Mouse (Mus musculus): ENCODE data around the gene Alpl. TPM values are rescaled to one million over a fixed set of nuclear protein-coding genes. Genes with fewer than 3 reads are reported as not detected.

Alpl gene
- polyA plus RNA-seq, 1 experiment from 2014 or later: 2.5 TPM

- Histone ChIP-seq H3K4me2 (replicated peaks; ENCODE audit: low read depth) (no peak overlapping the region), H3K27me3 (ENCODE audit: control insufficient read depth, insufficient read depth, low read length) (no peaks in the 10 kb centered on the region), H3K9ac (ENCODE audit: low read length) (no peak overlapping the region), H3K27ac (replicated peaks) (no peak overlapping the region), H3K9me3 (ENCODE audit: control insufficient read depth, low read length) (no peaks in the 10 kb centered on the region), H3K4me3 (ENCODE audit: low read depth, low read length) (no peak overlapping the region), H3K4me1 (replicated peaks; ENCODE audit: control insufficient read depth, insufficient read depth) (no peaks in the 10 kb centered on the region; the same call in 1 of the 2 replicates), H3K36me3 (ENCODE audit: control insufficient read depth, insufficient read depth, low read length) (no peaks in the 10 kb centered on the region)
- DNase-seq (ENCODE audit: low spot score) (no peak), ATAC-seq (ENCODE audit: low FRiP score, low TSS enrichment) (no peak; the same call in 1 of the 2 replicates)
- WGBS: 59% methylated on average over 4 of the region's 4 CpGs
- TF ChIP-seq EP300 (optimal IDR thresholded peaks at IDR 0.05): no peak
Measured at GRCm38 (mm10) chr4:137748726-137749125, 47.5 kb downstream of the Alpl start.

- WGBS: 66% methylated on average over 5 of the region's 5 CpGs
- Histone ChIP-seq H3K27ac (replicated peaks) (no peak overlapping the region), H3K9me3 (ENCODE audit: control insufficient read depth, low read length) (no peaks in the 10 kb centered on the region), H3K9ac (ENCODE audit: low read length) (no peak overlapping the region), H3K4me1 (replicated peaks; ENCODE audit: control insufficient read depth, insufficient read depth) (no peaks in the 10 kb centered on the region; the same call in 1 of the 2 replicates), H3K27me3 (ENCODE audit: control insufficient read depth, insufficient read depth, low read length) (no peaks in the 10 kb centered on the region), H3K36me3 (ENCODE audit: control insufficient read depth, insufficient read depth, low read length) (no peaks in the 10 kb centered on the region), H3K4me2 (replicated peaks; ENCODE audit: low read depth) (no peak overlapping the region), H3K4me3 (ENCODE audit: low read depth, low read length) (no peak overlapping the region)
- DNase-seq (ENCODE audit: low spot score) (no peak), ATAC-seq (ENCODE audit: low FRiP score, low TSS enrichment) (no peak)
- TF ChIP-seq EP300 (optimal IDR thresholded peaks at IDR 0.05): no peak
- TF ChIP-seq CTCF (IDR thresholded peaks at IDR 0.05; ENCODE audit: low read depth): no peak
Measured at GRCm38 (mm10) chr4:137747590-137747989, 48.6 kb downstream of the Alpl start.

- no peaks in the 10 kb centered on the region for H3K27me3 ChIP-seq (ENCODE audit: control insufficient read depth, insufficient read depth, low read length)
- no peak overlapping the region for H3K4me3 ChIP-seq (ENCODE audit: low read depth, low read length)
- no peak overlapping the region for H3K9ac ChIP-seq (ENCODE audit: low read length)
- WGBS: 81% methylated on average over 9 of the region's 9 CpGs
- no peak overlapping the region for H3K4me2 ChIP-seq (replicated peaks; ENCODE audit: low read depth)
- TF ChIP-seq EP300 (optimal IDR thresholded peaks at IDR 0.05) (no peak), CTCF (IDR thresholded peaks at IDR 0.05; ENCODE audit: low read depth) (no peak)
- DNase-seq (ENCODE audit: low spot score) (no peak), ATAC-seq (ENCODE audit: low FRiP score, low TSS enrichment) (no peak; the same call in 1 of the 2 replicates)
- H3K36me3 ChIP-seq (ENCODE audit: control insufficient read depth, insufficient read depth, low read length): no peaks in the 10 kb centered on the region
- no peaks in the 10 kb centered on the region; the same call in 1 of the 2 replicates for H3K4me1 ChIP-seq (replicated peaks; ENCODE audit: control insufficient read depth, insufficient read depth)
- H3K27ac ChIP-seq (replicated peaks): no peak overlapping the region
- H3K9me3 ChIP-seq (ENCODE audit: control insufficient read depth, low read length): no peaks in the 10 kb centered on the region
Measured at GRCm38 (mm10) chr4:137747091-137747490, 49.1 kb downstream of the Alpl start.

GRCm38 (mm10) chr4:137744433-137744918 lies 51.7 kb downstream of the Alpl start:
- DNase-seq (ENCODE audit: low spot score) (no peak), ATAC-seq (ENCODE audit: low FRiP score, low TSS enrichment) (no peak)
- Histone ChIP-seq H3K9me3 (ENCODE audit: control insufficient read depth, low read length) (no peaks in the 10 kb centered on the region), H3K27me3 (ENCODE audit: control insufficient read depth, insufficient read depth, low read length) (no peaks in the 10 kb centered on the region), H3K36me3 (ENCODE audit: control insufficient read depth, insufficient read depth, low read length) (no peaks in the 10 kb centered on the region), H3K4me3 (ENCODE audit: low read depth, low read length) (no peak overlapping the region), H3K4me1 (replicated peaks; ENCODE audit: control insufficient read depth, insufficient read depth) (no peaks in the 10 kb centered on the region), H3K9ac (ENCODE audit: low read length) (no peak overlapping the region), H3K4me2 (replicated peaks; ENCODE audit: low read depth) (no peak overlapping the region), H3K27ac (replicated peaks) (no peak overlapping the region)
- TF ChIP-seq CTCF (IDR thresholded peaks at IDR 0.05; ENCODE audit: low read depth) (peak; percentile 65), EP300 (optimal IDR thresholded peaks at IDR 0.05) (no peak)
- WGBS: 62% methylated on average over 13 of the region's 13 CpGs

DNA sequence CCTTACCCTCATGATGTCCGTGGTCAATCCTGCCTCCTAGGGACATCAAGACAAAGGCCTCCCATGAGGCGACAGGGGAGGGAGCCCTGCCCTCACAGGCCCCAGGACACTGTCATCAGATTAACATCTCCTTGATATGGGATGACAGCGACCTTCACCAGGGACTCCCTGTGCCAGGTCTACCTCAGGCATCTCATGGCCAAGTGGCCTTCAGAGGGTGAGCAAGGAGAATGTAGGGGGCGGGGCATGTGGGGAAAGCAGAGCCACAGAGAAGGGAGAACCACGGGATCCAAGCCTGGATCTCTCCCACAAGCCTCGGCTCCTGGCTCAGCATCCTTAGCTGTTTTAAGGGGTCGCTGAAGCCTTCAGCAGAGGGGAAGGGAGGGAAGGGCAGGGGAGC lies 52.4 kb downstream of the Alpl start:
- no peak overlapping the region for H3K9ac ChIP-seq (ENCODE audit: low read length)
- TF ChIP-seq EP300 (optimal IDR thresholded peaks at IDR 0.05) (no peak), CTCF (IDR thresholded peaks at IDR 0.05; ENCODE audit: low read depth) (no peak)
- ATAC-seq (ENCODE audit: low FRiP score, low TSS enrichment): no peak
- DNase-seq (ENCODE audit: low spot score): no peak
- H3K4me1 ChIP-seq (replicated peaks; ENCODE audit: control insufficient read depth, insufficient read depth): no peaks in the 10 kb centered on the region
- H3K4me3 ChIP-seq (ENCODE audit: low read depth, low read length): no peak overlapping the region
- no peak overlapping the region for H3K27ac ChIP-seq (replicated peaks)
- WGBS: 63% methylated on average over 7 of the region's 7 CpGs
- no peaks in the 10 kb centered on the region for H3K9me3 ChIP-seq (ENCODE audit: control insufficient read depth, low read length)
- H3K27me3 ChIP-seq (ENCODE audit: control insufficient read depth, insufficient read depth, low read length): no peaks in the 10 kb centered on the region
- H3K36me3 ChIP-seq (ENCODE audit: control insufficient read depth, insufficient read depth, low read length): no peaks in the 10 kb centered on the region
- no peak overlapping the region for H3K4me2 ChIP-seq (replicated peaks; ENCODE audit: low read depth)

- DNase-seq (ENCODE audit: low spot score): no peak
- 83% methylated on average over 7 of the region's 7 CpGs for WGBS
Measured at GRCm38 (mm10) chr4:137740350-137740749, 55.8 kb downstream of the Alpl start.

More at GRCm38 (mm10) chr4:137740350-137740749, 55.8 kb downstream of the Alpl start:
- no peaks in the 10 kb centered on the region for H3K9me3 ChIP-seq (ENCODE audit: control insufficient read depth, low read length)
- H3K27ac ChIP-seq (replicated peaks): no peak overlapping the region
- H3K4me1 ChIP-seq (replicated peaks; ENCODE audit: control insufficient read depth, insufficient read depth): no peaks in the 10 kb centered on the region
- no peaks in the 10 kb centered on the region for H3K36me3 ChIP-seq (ENCODE audit: control insufficient read depth, insufficient read depth, low read length)
- TF ChIP-seq CTCF (IDR thresholded peaks at IDR 0.05; ENCODE audit: low read depth): no peak
- no peak for TF ChIP-seq EP300 (optimal IDR thresholded peaks at IDR 0.05)
- no peak overlapping the region for H3K4me3 ChIP-seq (ENCODE audit: low read depth, low read length)
- no peak for ATAC-seq (ENCODE audit: low FRiP score, low TSS enrichment)
- H3K9ac ChIP-seq (ENCODE audit: low read length): no peak overlapping the region
- no peaks in the 10 kb centered on the region for H3K27me3 ChIP-seq (ENCODE audit: control insufficient read depth, insufficient read depth, low read length)
- no peak overlapping the region for H3K4me2 ChIP-seq (replicated peaks; ENCODE audit: low read depth)
